Mouse (Mus musculus) ES-E14 (cell line): ENCODE measurements around the gene Med27. TPM values are rescaled to one million over a fixed set of nuclear protein-coding genes. Genes with fewer than 3 reads are reported as not detected.

Source experiments
- DNase-seq: peaks from one replicate; pipeline ENCODE4 v3.0.0-alpha.2; 2013; ENCODE audit warnings: low read depth, low spot score
- H3K27ac ChIP-seq: 2 replicates; pipeline ENCODE4 v1.5.1; 2012; ENCODE audit warnings: low read depth, mild to moderate bottlenecking, low read length, moderate library complexity, mixed read lengths; ENCODE audit not compliant: poor library complexity, insufficient read depth, severe bottlenecking
- H3K36me3 ChIP-seq: 2 replicates; pipeline ENCODE4 v1.6.1; 2012; ENCODE audit warnings: mild to moderate bottlenecking, low read length, moderate library complexity, mixed read lengths; ENCODE audit not compliant: control insufficient read depth, poor library complexity, insufficient read depth, severe bottlenecking
- H3K4me1 ChIP-seq, 2 experiments: fragments of 150-350 bp in 1 of 2; sonication (generic) in 1 of 2; 2 replicates each; pipeline ENCODE4 v1.6.1; 2012; ENCODE audit warnings: low read length in 2 of 2, mild to moderate bottlenecking in 1 of 2, mixed read lengths in 1 of 2; ENCODE audit not compliant: control insufficient read depth in 2 of 2, insufficient read depth in 2 of 2, poor library complexity in 1 of 2
- H3K4me3 ChIP-seq, 2 experiments: fragments of 150-350 bp in 1 of 2; sonication (generic) in 1 of 2; 2 replicates each; pipeline ENCODE4 v1.5.1; 2012; ENCODE audit warnings: low read length in 2 of 2, low read depth in 1 of 2, mild to moderate bottlenecking in 1 of 2, mixed read lengths in 1 of 2; ENCODE audit not compliant: insufficient read depth in 1 of 2, poor library complexity in 1 of 2, severe bottlenecking in 1 of 2
- H3K9ac ChIP-seq: 2 replicates; pipeline ENCODE4 v1.6.1; 2012; ENCODE audit warnings: low read depth, mild to moderate bottlenecking, low read length, mixed read lengths; ENCODE audit not compliant: poor library complexity, insufficient read depth, severe bottlenecking
- H3K9me3 ChIP-seq: fragments of 150-350 bp; sonication (generic); 2 replicates; pipeline ENCODE4 v1.6.1; 2012; ENCODE audit warnings: low read depth, mild to moderate bottlenecking, low read length; ENCODE audit not compliant: control insufficient read depth, insufficient read depth
- CHD2 ChIP-seq: IDR thresholded peaks from 2 replicates; pipeline ENCODE4 v1.6.1; 2014; ENCODE audit warnings: mild to moderate bottlenecking, low read depth, low read length, inconsistent platforms
- HCFC1 ChIP-seq: IDR thresholded peaks from 2 replicates; pipeline ENCODE4 v1.6.1; 2012; ENCODE audit warnings: low read length, inconsistent platforms, borderline replicate concordance; ENCODE audit not compliant: insufficient read depth
- MAFK ChIP-seq: IDR thresholded peaks from 2 replicates; pipeline ENCODE4 v1.6.1; 2014; ENCODE audit warnings: mild to moderate bottlenecking, low read depth, low read length, inconsistent platforms; ENCODE audit not compliant: insufficient read depth
- ZC3H11A ChIP-seq: IDR thresholded peaks from 2 replicates; pipeline ENCODE4 v1.6.1; 2012; ENCODE audit warnings: low read depth, mild to moderate bottlenecking, inconsistent platforms, low read length, borderline replicate concordance
- ZNF384 ChIP-seq: IDR thresholded peaks from 2 replicates; pipeline ENCODE4 v1.6.1; 2012; ENCODE audit warnings: low read depth, low read length, inconsistent platforms
- in situ Hi-C, 2 experiments: fragments of 600-800 bp; cut with MboI; formaldehyde crosslinking; loops; one replicate each; pipeline ENCODE4 v1.15.1; 2025; ENCODE audit warnings: low sequenced_read_pairs in 2 of 2, inconsistent platforms in 1 of 2; ENCODE audit not compliant: unreplicated experiment in 2 of 2
- total RNA-seq: library from RNA; depleted of rRNA; stranded (reverse); fragments of 300-350 nt; gene quantifications from 2 replicates; pipeline ENCODE4 v1.2.3, GENCODE M21; 2012

Med27 gene
- total RNA-seq, 1 experiment = 25.6 TPM

DNA sequence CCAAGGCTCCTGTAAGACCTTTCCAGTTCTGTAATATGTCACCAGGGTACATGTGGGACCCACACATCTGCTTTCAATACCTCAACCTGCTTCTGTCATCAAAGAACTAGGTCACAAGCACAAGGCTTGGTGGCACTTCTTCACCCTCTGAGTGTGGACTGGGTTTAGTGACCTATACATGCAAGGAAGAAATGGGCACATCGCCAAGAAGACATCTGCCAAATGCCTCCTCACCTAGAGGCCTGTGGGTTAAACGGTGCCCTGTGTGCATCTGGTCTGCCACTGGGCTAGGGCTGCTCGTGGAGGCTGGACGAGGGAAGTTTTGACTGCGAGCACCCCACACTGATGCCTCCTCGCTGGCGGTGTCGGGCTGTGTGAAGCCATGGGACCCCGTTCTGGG is 189.9 kb downstream of the Med27 start:
- no peaks in the 10 kb centered on the region for H3K36me3 ChIP-seq
- H3K9me3 ChIP-seq = no peaks in the 10 kb centered on the region
- no peak overlapping the region for H3K9ac ChIP-seq
- DNase-seq = no peak
- peaks cover 0 to 7% of the 10 kb centered on the region in 2 experiments; a peak in 1 of 4 replicates for H3K4me1 ChIP-seq
- no peak for TF ChIP-seq MAFK
- no peak for TF ChIP-seq ZC3H11A
- TF ChIP-seq CHD2 = no peak
- no peak for TF ChIP-seq HCFC1
- no peak for TF ChIP-seq ZNF384
- no peak overlapping the region for H3K4me3 ChIP-seq
- H3K27ac ChIP-seq = no peak overlapping the region
- in situ Hi-C loops = no loop called here

DNA sequence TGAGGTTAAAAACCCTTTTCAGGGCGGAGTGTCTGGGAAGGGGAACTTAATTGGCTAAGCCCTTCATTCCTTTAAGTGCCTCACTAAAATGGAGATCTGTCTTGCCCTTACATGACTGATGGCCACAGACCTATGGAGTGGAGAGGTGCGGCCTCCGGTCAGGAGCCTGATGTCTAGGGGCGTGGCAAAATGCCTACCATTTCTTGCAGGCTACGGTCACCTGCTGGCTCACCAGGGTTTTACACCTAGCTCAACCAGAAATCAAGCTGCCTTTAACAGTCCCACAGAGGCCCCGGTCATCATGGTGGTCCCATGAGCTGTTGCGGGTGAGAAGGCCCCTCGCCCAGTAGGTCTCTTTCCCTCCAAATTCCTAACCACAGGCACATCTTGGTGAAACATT is 190.7 kb downstream of the Med27 start:
- in situ Hi-C loops = no loop called here
- Histone ChIP-seq H3K4me1 (peaks cover 0 to 7% of the 10 kb centered on the region in 2 experiments; a peak in 1 of 4 replicates), H3K9me3 (no peaks in the 10 kb centered on the region), H3K4me3 (no peak overlapping the region), H3K36me3 (no peaks in the 10 kb centered on the region), H3K27ac (no peak overlapping the region), H3K9ac (no peak overlapping the region)
- DNase-seq = no peak
- TF ChIP-seq ZNF384 (no peak), ZC3H11A (peak; percentile 46; the same call in 1 of the 2 replicates), HCFC1 (no peak), CHD2 (no peak), MAFK (no peak)

DNA sequence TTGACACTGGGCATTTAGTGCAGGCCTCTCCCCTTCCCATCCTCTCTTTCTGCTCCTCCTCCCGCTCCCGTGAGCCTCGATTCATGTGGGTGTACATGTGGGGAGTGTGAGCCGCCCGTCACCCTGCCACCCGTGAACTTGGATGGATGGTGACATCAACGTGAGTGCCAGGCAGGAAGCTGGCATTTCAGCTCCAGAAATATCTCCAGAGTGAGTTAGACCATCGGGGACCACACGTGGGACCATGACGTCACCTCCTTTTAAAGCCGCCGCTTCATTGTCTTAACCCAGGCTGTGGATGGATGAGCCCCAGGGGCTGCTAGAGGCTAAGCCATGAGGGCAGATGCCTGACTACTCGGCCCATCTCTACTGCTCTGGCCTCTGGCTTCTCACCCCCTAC is 195.4 kb downstream of the Med27 start:
- DNase-seq = no peak
- Histone ChIP-seq H3K36me3 (no peaks in the 10 kb centered on the region), H3K4me3 (no peak overlapping the region), H3K4me1 (peaks cover 0 to 10% of the 10 kb centered on the region in 2 experiments; a peak in 2 of 4 replicates), H3K9ac (no peak overlapping the region), H3K27ac (no peak overlapping the region), H3K9me3 (no peaks in the 10 kb centered on the region)
- TF ChIP-seq MAFK (no peak), ZC3H11A (no peak), ZNF384 (no peak)
- in situ Hi-C loops = no loop called here

DNA sequence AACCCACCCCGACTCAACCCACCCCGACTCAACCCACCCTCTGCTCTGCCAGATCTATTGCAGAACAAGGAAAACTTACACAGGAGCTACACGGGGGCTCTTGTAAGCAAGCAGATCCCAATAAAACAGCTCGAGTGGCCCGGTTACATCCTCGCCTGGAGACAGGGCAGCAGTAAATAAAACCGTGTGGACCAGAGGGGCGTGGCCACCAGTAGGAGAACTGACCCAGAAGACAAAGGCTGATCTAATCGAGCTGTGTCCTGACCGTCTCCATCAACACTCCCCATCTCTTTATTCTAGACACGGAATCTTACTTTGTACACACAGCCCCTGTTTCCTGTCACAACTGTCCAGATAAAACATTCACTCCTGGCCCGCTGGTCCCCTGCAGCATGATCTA is 200.0 kb downstream of the Med27 start:
- in situ Hi-C loops = no loop called here
- TF ChIP-seq ZNF384 (no peak), CHD2 (no peak), HCFC1 (no peak), ZC3H11A (no peak), MAFK (no peak)
- Histone ChIP-seq H3K27ac (no peak overlapping the region), H3K9ac (no peak overlapping the region), H3K36me3 (no peaks in the 10 kb centered on the region), H3K4me3 (no peak overlapping the region), H3K9me3 (no peaks in the 10 kb centered on the region), H3K4me1 (peaks cover 0 to 7% of the 10 kb centered on the region in 2 experiments; a peak in 2 of 4 replicates)
- no peak for DNase-seq
